Mouse (Mus musculus): ENCODE measurements at regions not wholly inside any gene's neighbourhood (a gene's known extent, or its start where the extent isn't known, plus 50 kb on each side); places are given as distances from the start of the nearest gene placed in this dataset.

DNA sequence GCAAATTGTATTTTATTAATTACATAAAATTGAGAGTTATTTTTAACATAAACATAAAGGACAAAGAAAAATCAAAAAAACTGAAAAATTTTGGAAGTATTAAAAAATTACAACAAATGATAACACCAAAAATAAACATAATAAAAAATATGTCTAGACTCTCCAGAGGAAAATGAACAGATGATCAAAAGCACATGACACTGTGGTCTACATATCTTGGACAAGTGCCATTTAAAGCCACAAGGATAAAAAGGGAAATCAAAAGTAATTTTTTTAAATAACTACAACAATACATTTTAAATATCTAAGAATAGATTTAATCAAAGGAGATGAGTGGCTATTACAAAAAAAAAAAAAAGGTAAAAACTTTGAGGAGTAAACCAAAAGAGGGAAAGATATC is 755.6 kb downstream of the Hace1 start:
- no peaks in the 10 kb centered on the region for H3K4me1 ChIP-seq (ENCODE audit: control insufficient read depth, insufficient read depth, low read length)
- no peaks in the 10 kb centered on the region for H3K27me3 ChIP-seq (ENCODE audit: control insufficient read depth, insufficient read depth, low read length)
- H3K9me3 ChIP-seq (replicated peaks; ENCODE audit: control insufficient read depth, low read length), result no peaks in the 10 kb centered on the region
- no peak for ATAC-seq (replicated peaks; ENCODE audit: insufficient number of reproducible peaks, low FRiP score, low TSS enrichment, low read depth)
- H3K9ac ChIP-seq (replicated peaks; ENCODE audit: low read length), result no peak overlapping the region
- H3K4me2 ChIP-seq (ENCODE audit: low read depth, low read length), result no peak overlapping the region
- H3K36me3 ChIP-seq (replicated peaks; ENCODE audit: control insufficient read depth, insufficient read depth, low read depth, low read length), result no peaks in the 10 kb centered on the region
- H3K27ac ChIP-seq (replicated peaks; ENCODE audit: low read depth, low read length), result no peak overlapping the region
- no peak overlapping the region for H3K4me3 ChIP-seq (ENCODE audit: low read depth, low read length)
- DNase-seq (ENCODE audit: low spot score), result no peak

DNA sequence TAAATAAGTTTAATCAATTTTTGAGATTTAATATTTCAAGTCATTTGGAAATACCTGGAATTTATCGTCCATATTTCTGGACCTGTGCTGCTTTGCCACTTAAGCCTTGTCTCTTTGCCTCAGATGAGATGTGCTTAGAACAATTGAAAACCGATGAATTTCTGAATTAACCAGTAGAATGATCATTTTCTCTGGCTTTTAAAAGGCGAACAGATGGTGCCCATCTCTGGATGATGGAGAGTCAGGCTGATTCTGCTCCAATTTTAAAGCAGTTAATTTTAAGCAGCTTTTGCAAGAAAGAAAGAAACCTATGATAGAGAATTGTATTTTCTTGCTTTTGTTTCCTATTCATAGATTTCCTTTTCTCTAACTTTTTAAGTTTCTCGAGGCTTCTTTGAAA is 767.7 kb downstream of the Hace1 start:
- Histone ChIP-seq H3K9me3 (replicated peaks; ENCODE audit: control insufficient read depth, low read length) (no peaks in the 10 kb centered on the region), H3K4me3 (ENCODE audit: low read depth, low read length) (no peak overlapping the region), H3K9ac (replicated peaks; ENCODE audit: low read length) (no peak overlapping the region), H3K4me1 (ENCODE audit: control insufficient read depth, insufficient read depth, low read length) (no peaks in the 10 kb centered on the region), H3K36me3 (replicated peaks; ENCODE audit: control insufficient read depth, insufficient read depth, low read depth, low read length) (no peaks in the 10 kb centered on the region), H3K27ac (replicated peaks; ENCODE audit: low read depth, low read length) (no peak overlapping the region), H3K27me3 (ENCODE audit: control insufficient read depth, insufficient read depth, low read length) (no peaks in the 10 kb centered on the region), H3K4me2 (ENCODE audit: low read depth, low read length) (no peak overlapping the region)
- no peak for ATAC-seq (replicated peaks; ENCODE audit: insufficient number of reproducible peaks, low FRiP score, low TSS enrichment, low read depth)
- WGBS, result 77% methylated on average over 4 of the region's 4 CpGs
- DNase-seq (ENCODE audit: low spot score), result no peak

DNA sequence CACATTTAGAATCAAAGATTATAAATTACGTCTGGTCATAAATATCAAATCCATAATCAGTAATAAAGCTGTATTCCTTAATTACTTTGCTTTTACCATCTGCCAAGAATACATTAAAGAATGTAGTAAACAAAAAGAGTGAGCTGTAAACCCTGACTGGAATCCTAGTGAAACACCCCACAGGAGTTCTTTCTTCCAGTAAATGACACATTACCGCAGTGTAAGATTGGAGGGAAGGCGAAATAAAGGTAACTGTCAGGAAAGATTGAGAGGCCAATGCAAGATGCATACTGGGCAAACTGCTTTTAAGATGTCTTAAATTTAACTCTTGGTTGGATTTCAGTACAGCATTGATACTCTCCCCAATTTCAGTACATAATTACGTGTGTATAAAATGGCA is 772.0 kb downstream of the Hace1 start:
- 69% methylated on average over 4 of the region's 4 CpGs for WGBS
- Histone ChIP-seq H3K9ac (replicated peaks; ENCODE audit: low read length) (no peak overlapping the region), H3K27me3 (ENCODE audit: control insufficient read depth, insufficient read depth, low read length) (no peaks in the 10 kb centered on the region), H3K4me3 (ENCODE audit: low read depth, low read length) (no peak overlapping the region), H3K36me3 (replicated peaks; ENCODE audit: control insufficient read depth, insufficient read depth, low read depth, low read length) (no peaks in the 10 kb centered on the region), H3K4me2 (ENCODE audit: low read depth, low read length) (no peak overlapping the region), H3K27ac (replicated peaks; ENCODE audit: low read depth, low read length) (no peak overlapping the region), H3K4me1 (ENCODE audit: control insufficient read depth, insufficient read depth, low read length) (no peaks in the 10 kb centered on the region), H3K9me3 (replicated peaks; ENCODE audit: control insufficient read depth, low read length) (no peaks in the 10 kb centered on the region)
- DNase-seq (ENCODE audit: low spot score) (no peak), ATAC-seq (replicated peaks; ENCODE audit: insufficient number of reproducible peaks, low FRiP score, low TSS enrichment, low read depth) (no peak)

DNA sequence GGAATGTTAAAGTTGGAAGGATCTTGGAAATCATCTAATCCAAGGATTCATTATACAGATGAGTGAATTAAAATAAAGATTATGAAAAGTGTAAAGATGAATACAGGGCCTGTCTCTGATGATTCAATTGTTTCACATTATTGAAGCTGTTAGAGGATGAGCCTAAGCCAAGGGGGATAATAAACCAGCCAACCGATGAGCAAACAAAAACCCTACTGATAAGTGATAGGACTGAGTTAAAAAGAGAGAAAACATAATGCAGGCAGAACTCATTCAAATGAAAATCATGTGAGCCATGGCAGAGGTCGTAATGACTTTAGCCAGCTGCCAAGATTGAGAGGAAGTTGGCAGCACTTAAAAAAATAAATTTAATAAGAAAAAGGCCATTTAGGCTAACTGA is 772.6 kb downstream of the Hace1 start:
- DNase-seq (ENCODE audit: low spot score), result no peak
- Histone ChIP-seq H3K36me3 (replicated peaks; ENCODE audit: control insufficient read depth, insufficient read depth, low read depth, low read length) (no peaks in the 10 kb centered on the region), H3K4me2 (ENCODE audit: low read depth, low read length) (no peak overlapping the region), H3K27ac (replicated peaks; ENCODE audit: low read depth, low read length) (no peak overlapping the region), H3K9me3 (replicated peaks; ENCODE audit: control insufficient read depth, low read length) (no peaks in the 10 kb centered on the region), H3K4me1 (ENCODE audit: control insufficient read depth, insufficient read depth, low read length) (no peaks in the 10 kb centered on the region), H3K27me3 (ENCODE audit: control insufficient read depth, insufficient read depth, low read length) (no peaks in the 10 kb centered on the region), H3K4me3 (ENCODE audit: low read depth, low read length) (no peak overlapping the region), H3K9ac (replicated peaks; ENCODE audit: low read length) (no peak overlapping the region)
- ATAC-seq (replicated peaks; ENCODE audit: insufficient number of reproducible peaks, low FRiP score, low TSS enrichment, low read depth), result no peak
- 43% methylated on average over 2 of the region's 2 CpGs for WGBS

DNA sequence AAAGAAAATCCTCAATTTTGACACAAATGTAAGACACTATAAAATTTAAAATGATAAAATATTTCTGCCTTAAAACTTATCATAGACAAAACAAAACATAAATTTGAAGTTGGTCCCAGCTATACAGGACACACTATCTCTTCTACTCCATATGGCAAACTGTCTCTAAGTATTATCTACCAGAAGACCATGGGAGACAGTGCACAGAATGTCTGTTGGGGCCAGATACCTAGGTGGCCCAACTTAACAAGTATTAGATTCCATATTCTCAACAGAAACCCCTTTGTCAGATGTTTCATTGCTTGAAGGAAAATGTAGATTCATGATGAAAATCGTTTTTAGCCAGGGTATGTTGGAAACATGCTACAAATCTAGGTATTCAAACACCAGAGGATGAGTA is 779.1 kb downstream of the Hace1 start:
- Histone ChIP-seq H3K4me2 (ENCODE audit: low read depth, low read length) (no peak overlapping the region), H3K36me3 (replicated peaks; ENCODE audit: control insufficient read depth, insufficient read depth, low read depth, low read length) (no peaks in the 10 kb centered on the region), H3K4me1 (ENCODE audit: control insufficient read depth, insufficient read depth, low read length) (no peaks in the 10 kb centered on the region), H3K27ac (replicated peaks; ENCODE audit: low read depth, low read length) (no peak overlapping the region), H3K4me3 (ENCODE audit: low read depth, low read length) (no peak overlapping the region), H3K9ac (replicated peaks; ENCODE audit: low read length) (no peak overlapping the region), H3K27me3 (ENCODE audit: control insufficient read depth, insufficient read depth, low read length) (no peaks in the 10 kb centered on the region), H3K9me3 (replicated peaks; ENCODE audit: control insufficient read depth, low read length) (no peaks in the 10 kb centered on the region)
- ATAC-seq (replicated peaks; ENCODE audit: insufficient number of reproducible peaks, low FRiP score, low TSS enrichment, low read depth) (no peak), DNase-seq (ENCODE audit: low spot score) (no peak)
- 76% methylated on average over 1 of the region's 1 CpGs for WGBS

DNA sequence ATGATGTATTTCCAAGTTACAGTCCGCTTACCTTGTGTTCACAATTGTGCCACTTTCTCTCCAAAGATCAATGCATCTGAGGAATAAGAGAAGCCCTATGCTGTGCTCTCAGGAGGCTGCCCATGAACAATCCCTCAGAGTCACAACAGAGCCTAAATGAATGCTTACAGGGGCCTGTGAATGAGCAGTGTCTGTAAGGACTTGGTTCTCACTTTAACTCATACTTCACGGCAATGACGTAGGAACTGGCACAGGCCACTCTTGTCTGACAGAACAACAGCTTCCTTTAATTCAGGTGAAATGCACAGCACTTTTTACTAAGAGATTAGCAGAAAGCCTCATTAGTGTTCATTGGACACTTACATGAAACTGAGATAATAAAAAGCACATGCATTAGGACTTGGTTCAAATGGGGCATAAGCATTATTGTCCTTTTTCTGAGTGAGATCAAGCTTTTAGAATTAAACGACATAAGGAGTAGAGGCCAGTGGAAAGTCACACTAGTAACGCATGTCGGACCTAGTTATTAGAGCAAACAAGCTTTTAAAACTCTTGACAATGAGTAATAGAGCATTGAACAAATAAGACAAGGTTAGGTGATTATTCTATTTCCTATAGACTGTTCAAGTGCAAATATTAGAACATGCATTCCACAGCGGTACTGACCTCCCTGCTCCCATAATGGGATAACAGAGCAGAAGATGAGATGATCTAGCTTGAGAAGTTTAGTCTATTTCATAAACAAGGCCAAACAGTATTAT is 796.3 kb downstream of the Hace1 start:
- DNase-seq (ENCODE audit: low spot score), result no peak

DNA sequence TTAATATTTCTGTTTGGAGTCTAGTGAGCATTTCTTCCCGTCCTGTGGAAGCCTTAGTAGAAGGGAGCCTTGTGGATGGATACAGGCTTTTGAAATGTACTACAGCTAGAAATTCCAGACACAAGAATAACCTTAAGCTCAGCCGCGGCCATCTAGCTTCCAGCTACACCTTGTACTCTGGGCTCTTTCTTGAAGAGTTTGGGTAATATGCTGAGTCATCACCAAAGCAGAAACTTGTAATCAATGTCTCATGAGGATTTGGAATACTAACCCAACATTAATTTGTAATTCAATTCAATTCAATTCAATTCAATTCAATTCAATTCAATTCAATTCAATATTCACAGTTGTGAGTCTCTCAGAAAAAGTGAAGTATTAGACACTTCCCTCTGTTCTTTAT is 797.0 kb downstream of the Hace1 start:
- Histone ChIP-seq H3K4me2 (ENCODE audit: low read depth, low read length) (no peak overlapping the region), H3K4me3 (ENCODE audit: low read depth, low read length) (no peak overlapping the region), H3K27me3 (ENCODE audit: control insufficient read depth, insufficient read depth, low read length) (no peaks in the 10 kb centered on the region), H3K27ac (replicated peaks; ENCODE audit: low read depth, low read length) (no peak overlapping the region), H3K36me3 (replicated peaks; ENCODE audit: control insufficient read depth, insufficient read depth, low read depth, low read length) (no peaks in the 10 kb centered on the region), H3K9ac (replicated peaks; ENCODE audit: low read length) (no peak overlapping the region), H3K4me1 (ENCODE audit: control insufficient read depth, insufficient read depth, low read length) (no peaks in the 10 kb centered on the region), H3K9me3 (replicated peaks; ENCODE audit: control insufficient read depth, low read length) (no peaks in the 10 kb centered on the region)
- DNase-seq (ENCODE audit: low spot score) (no peak), ATAC-seq (replicated peaks; ENCODE audit: insufficient number of reproducible peaks, low FRiP score, low TSS enrichment, low read depth) (no peak)
- WGBS, result 91% methylated on average over 3 of the region's 3 CpGs

More for the DNA sequence above, 796.3 kb downstream of the Hace1 start:
- Histone ChIP-seq H3K9ac (replicated peaks; ENCODE audit: low read length) (no peak overlapping the region), H3K27ac (replicated peaks; ENCODE audit: low read depth, low read length) (no peak overlapping the region), H3K36me3 (replicated peaks; ENCODE audit: control insufficient read depth, insufficient read depth, low read depth, low read length) (no peaks in the 10 kb centered on the region), H3K9me3 (replicated peaks; ENCODE audit: control insufficient read depth, low read length) (no peaks in the 10 kb centered on the region), H3K27me3 (ENCODE audit: control insufficient read depth, insufficient read depth, low read length) (no peaks in the 10 kb centered on the region), H3K4me3 (ENCODE audit: low read depth, low read length) (no peak overlapping the region), H3K4me2 (ENCODE audit: low read depth, low read length) (no peak overlapping the region), H3K4me1 (ENCODE audit: control insufficient read depth, insufficient read depth, low read length) (no peaks in the 10 kb centered on the region)
- 74% methylated on average over 7 of the region's 7 CpGs for WGBS
- no peak for ATAC-seq (replicated peaks; ENCODE audit: insufficient number of reproducible peaks, low FRiP score, low TSS enrichment, low read depth)

DNA sequence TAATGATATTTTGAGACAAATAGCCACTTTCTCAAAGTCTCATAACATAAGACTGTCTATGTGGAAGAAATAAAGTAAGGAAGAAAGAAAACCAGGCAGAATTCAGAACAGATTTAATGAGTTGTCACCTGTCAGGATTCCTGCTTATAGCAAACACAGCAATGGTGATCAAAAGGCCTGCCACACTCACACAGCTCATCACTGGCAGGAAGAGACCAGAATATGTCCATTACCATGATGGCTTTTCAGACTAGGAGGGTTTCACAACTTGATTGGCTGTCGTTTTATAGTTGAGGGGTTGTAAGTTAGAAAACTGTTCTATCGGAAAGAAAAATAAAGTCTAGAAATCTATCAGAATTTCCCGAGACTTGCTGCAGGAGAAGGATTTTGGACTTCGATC is 819.5 kb downstream of the Hace1 start:
- H3K4me1 ChIP-seq (ENCODE audit: control insufficient read depth, insufficient read depth, low read length), result no peaks in the 10 kb centered on the region
- H3K4me2 ChIP-seq (ENCODE audit: low read depth, low read length), result no peak overlapping the region
- H3K27ac ChIP-seq (replicated peaks; ENCODE audit: low read depth, low read length), result no peak overlapping the region
- DNase-seq (ENCODE audit: low spot score), result no peak
- no peak for ATAC-seq (replicated peaks; ENCODE audit: insufficient number of reproducible peaks, low FRiP score, low TSS enrichment, low read depth)
- no peaks in the 10 kb centered on the region for H3K27me3 ChIP-seq (ENCODE audit: control insufficient read depth, insufficient read depth, low read length)
- H3K9me3 ChIP-seq (replicated peaks; ENCODE audit: control insufficient read depth, low read length), result no peaks in the 10 kb centered on the region
- H3K9ac ChIP-seq (replicated peaks; ENCODE audit: low read length), result no peak overlapping the region
- no peaks in the 10 kb centered on the region for H3K36me3 ChIP-seq (replicated peaks; ENCODE audit: control insufficient read depth, insufficient read depth, low read depth, low read length)
- no peak overlapping the region for H3K4me3 ChIP-seq (ENCODE audit: low read depth, low read length)
- WGBS, result 85% methylated on average over 4 of the region's 4 CpGs
